Mouse (Mus musculus) midbrain, embryonic 14.5 days (tissue): ENCODE results near the gene Antxr1. TPM values are rescaled to one million over a fixed set of nuclear protein-coding genes. Genes with fewer than 3 reads are reported as not detected.
A peak's percentile ranks its signal among the peaks of the same experiment; 100 is the strongest.

Experiments used
- ATAC-seq: fragments of 200-750 bp; cut with Nextera tagmentation; 2 replicates; pipeline ENCODE4 v1.8.0; 2017; ENCODE audit warnings: moderate number of reproducible peaks, moderate library complexity; ENCODE audit not compliant: low FRiP score, low TSS enrichment
- DNase-seq: peaks from one replicate; pipeline ENCODE4 v3.0.0-alpha.2; 2015
- H3K27ac ChIP-seq: fragments of 300-500 bp; sonication (generic); replicated peaks from 2 replicates; pipeline ENCODE4 v1.5.1; 2014; ENCODE audit warnings: mild to moderate bottlenecking, low read depth, low read length, moderate library complexity
- H3K27me3 ChIP-seq: fragments of 300-500 bp; sonication (generic); 2 replicates; pipeline ENCODE4 v1.6.1; 2014; ENCODE audit warnings: low read length, control low read depth, mixed read lengths; ENCODE audit not compliant: control insufficient read depth, insufficient read depth
- H3K36me3 ChIP-seq: fragments of 300-500 bp; sonication (generic); 2 replicates; pipeline ENCODE4 v1.6.1; 2014; ENCODE audit warnings: low read length, control low read depth; ENCODE audit not compliant: control insufficient read depth, insufficient read depth
- H3K4me1 ChIP-seq: fragments of 300-500 bp; sonication (generic); 2 replicates; pipeline ENCODE4 v1.6.1; 2014; ENCODE audit warnings: mild to moderate bottlenecking, antibody characterized with exemption, low read length, control low read depth; ENCODE audit not compliant: control insufficient read depth, insufficient read depth
- H3K4me2 ChIP-seq: fragments of 300-500 bp; sonication (generic); 2 replicates; pipeline ENCODE4 v1.6.1; 2014; ENCODE audit warnings: mild to moderate bottlenecking, low read length, moderate library complexity
- H3K4me3 ChIP-seq: fragments of 300-500 bp; sonication (generic); replicated peaks from 2 replicates; pipeline ENCODE4 v1.5.1; 2014; ENCODE audit warnings: low read depth, low read length
- H3K9ac ChIP-seq: fragments of 300-500 bp; sonication (generic); replicated peaks from 2 replicates; pipeline ENCODE4 v1.6.1; 2014; ENCODE audit warnings: mild to moderate bottlenecking, low read length, moderate library complexity
- H3K9me3 ChIP-seq: fragments of 300-500 bp; sonication (generic); 2 replicates; pipeline ENCODE4 v1.6.1; 2016; ENCODE audit warnings: low read length, control low read depth, mixed read lengths; ENCODE audit not compliant: control insufficient read depth
- WGBS: fragments of 180-500 bp; shearing (Covaris S2); extraction: QIAGEN DNeasy Blood & Tissue Kit; methylation state at CpG from one replicate; pipeline ENCODE4 v1.1.7; 2014; 5-methylcytosine and 5-hydroxymethylcytosine counted together
- polyA plus RNA-seq: library from polyadenylated mRNA; unstranded; fragments of >200 nt; fragmentation: Nextera tagmentation; extraction: Ambion mirVana; gene quantifications from 2 replicates; pipeline ENCODE4 v1.2.1, GENCODE M21; 2014

Antxr1 gene
- polyA plus RNA-seq, 1 experiment from 2014 or later: 3.6 TPM

DNA sequence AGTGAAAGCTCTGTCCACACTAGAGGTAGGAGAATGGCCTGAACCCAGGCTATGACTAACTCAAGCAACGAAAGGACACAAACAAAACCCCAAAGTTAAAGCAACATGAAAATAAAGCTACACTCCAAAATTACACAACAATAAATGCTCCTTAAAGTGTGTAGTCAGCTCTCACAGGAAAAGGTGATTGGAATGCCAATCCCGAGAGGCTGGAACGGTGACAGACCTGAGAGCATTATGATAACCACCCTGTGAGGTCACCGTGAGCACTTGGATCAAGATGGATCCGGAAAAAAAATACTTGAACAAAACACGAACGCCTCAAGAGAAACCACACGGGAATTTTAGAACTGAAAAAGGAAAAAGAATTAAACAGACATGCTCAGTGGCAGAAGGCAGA is 31.1 kb downstream of the Antxr1 start:
- no peak overlapping the region for H3K27ac ChIP-seq
- 91% methylated on average over 8 of the region's 8 CpGs for WGBS
- DNase-seq (no peak), ATAC-seq (no peak)
- no peak overlapping the region for H3K4me3 ChIP-seq
- H3K4me1 ChIP-seq: no peaks in the 10 kb centered on the region
- H3K9ac ChIP-seq: no peak overlapping the region
- H3K27me3 ChIP-seq: no peaks in the 10 kb centered on the region
- no peaks in the 10 kb centered on the region for H3K36me3 ChIP-seq
- H3K9me3 ChIP-seq: no peaks in the 10 kb centered on the region
- no peak overlapping the region for H3K4me2 ChIP-seq

DNA sequence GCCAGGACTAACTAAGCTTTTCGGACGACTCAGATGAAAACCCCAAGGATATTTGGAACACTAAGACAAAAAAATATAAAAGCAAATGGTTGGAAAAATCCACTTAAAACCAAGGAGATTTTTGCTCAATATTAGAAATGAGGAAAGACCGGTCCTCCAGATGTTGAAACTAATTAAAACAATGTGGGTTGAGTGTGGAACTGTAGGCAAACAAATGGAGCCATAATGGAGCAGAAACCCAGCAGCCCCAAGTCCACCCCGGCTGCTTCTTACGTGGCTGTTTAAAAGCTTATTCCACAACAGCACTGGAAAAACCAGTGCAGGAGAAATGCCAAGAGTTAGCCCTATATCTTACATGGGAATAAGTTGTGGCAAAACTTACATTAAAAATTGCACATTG is 32.9 kb downstream of the Antxr1 start:
- no peaks in the 10 kb centered on the region for H3K4me1 ChIP-seq
- no peak for ATAC-seq
- H3K27ac ChIP-seq: no peak overlapping the region
- DNase-seq: no peak
- H3K4me2 ChIP-seq: no peak overlapping the region
- H3K4me3 ChIP-seq: no peak overlapping the region
- 66% methylated on average over 5 of the region's 5 CpGs for WGBS
- H3K27me3 ChIP-seq: no peaks in the 10 kb centered on the region
- H3K9ac ChIP-seq: no peak overlapping the region
- no peaks in the 10 kb centered on the region for H3K36me3 ChIP-seq
- no peaks in the 10 kb centered on the region for H3K9me3 ChIP-seq

DNA sequence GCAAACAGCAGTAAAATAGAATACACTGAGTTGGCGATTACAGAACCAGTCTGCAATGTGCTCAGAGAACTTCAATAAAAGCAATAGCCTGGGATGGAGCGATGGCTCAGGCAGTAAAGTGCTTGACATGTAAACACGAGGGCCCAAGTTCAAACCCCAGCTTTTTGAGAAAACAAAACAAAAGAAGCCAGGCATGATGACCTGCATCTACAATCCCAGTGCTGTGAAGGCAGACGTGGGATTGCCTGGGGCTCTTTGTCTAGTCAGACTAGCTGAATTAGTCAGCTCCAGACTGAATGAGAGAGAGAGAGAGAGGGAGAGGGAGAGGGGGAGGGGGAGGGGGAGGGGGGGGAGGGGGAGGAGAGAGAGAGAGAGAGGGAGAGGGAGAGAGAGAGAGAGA is 33.6 kb downstream of the Antxr1 start:
- H3K4me3 ChIP-seq: no peak overlapping the region
- 43% methylated on average over 4 of the region's 4 CpGs for WGBS
- no peaks in the 10 kb centered on the region for H3K36me3 ChIP-seq
- DNase-seq (peak; percentile 37), ATAC-seq (no peak)
- H3K9ac ChIP-seq: no peak overlapping the region
- H3K27ac ChIP-seq: no peak overlapping the region
- H3K4me1 ChIP-seq: no peaks in the 10 kb centered on the region
- no peaks in the 10 kb centered on the region for H3K27me3 ChIP-seq
- no peaks in the 10 kb centered on the region for H3K9me3 ChIP-seq
- no peak overlapping the region for H3K4me2 ChIP-seq

DNA sequence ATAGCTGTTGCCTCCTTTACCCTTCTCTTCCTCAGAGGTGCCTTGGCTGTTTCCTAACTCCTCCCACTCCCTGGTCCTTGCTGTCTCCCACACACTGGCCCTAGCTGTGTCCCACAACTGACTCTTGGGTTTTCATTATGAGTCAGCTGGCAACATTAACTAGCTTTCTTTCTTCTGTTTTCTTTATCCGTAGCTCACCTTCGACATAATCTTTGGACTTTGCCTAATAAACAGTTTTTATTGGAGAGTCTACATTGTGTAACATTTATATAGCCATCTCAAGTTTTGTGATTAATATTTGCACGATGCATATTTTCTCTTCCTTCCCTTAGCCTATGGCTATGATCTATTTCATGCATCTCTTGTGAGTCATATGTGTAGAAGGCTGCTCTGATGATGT is 40.7 kb downstream of the Antxr1 start:
- Histone ChIP-seq H3K36me3 (no peaks in the 10 kb centered on the region), H3K4me2 (no peak overlapping the region), H3K27me3 (no peaks in the 10 kb centered on the region), H3K9ac (no peak overlapping the region), H3K4me3 (no peak overlapping the region), H3K27ac (no peak overlapping the region), H3K4me1 (no peaks in the 10 kb centered on the region), H3K9me3 (no peaks in the 10 kb centered on the region)
- WGBS: 97% methylated on average over 3 of the region's 3 CpGs
- ATAC-seq (no peak), DNase-seq (no peak)

DNA sequence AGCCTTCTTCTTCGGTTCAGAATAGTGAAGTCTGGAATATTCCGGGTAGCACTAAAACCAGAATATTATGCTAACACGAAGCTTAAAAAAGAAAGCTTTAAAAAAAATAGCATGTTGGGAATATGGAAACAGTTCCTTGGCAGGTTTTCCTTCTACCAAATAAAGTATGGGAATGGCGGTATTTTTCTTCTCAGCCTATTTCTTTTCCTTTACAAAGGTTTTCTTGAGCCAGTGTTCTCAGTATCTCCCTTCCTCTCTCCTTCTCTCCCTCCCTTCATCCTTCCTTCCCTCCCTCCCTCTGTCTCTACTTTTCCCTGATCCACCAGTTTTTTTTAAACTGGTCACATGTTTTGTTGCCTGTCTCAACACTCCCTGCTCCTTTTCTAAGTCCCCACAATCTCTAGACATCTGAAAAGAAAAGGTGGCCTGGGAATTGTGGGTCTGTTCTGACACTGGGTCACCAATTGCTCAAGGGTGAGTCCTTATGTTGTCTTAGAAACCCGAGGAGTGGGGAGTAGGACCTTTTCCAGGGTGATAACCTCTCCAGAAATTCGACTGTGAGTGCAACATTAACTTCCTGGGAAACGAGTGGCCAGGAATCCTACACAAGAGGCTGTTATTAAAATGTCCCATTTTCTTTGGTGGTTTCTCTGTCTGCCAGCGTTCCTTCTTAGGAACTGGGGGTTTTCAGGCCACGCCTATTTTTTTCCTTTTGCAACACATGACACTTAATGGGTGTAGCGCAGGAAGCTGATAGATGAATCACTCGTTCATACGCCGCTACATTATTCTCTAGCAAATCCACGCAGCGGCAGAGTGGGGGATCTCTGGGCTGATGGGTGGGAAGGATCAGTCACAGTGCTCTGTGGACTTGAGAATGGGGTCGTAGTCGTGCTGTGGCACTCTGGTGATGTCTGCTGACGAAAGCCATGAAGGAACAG is 42.4 kb downstream of the Antxr1 start:
- ATAC-seq (no peak), DNase-seq (no peak)
- Histone ChIP-seq H3K27ac (no peak overlapping the region), H3K36me3 (no peaks in the 10 kb centered on the region), H3K9ac (no peak overlapping the region), H3K4me3 (no peak overlapping the region), H3K4me2 (no peak overlapping the region), H3K27me3 (no peaks in the 10 kb centered on the region), H3K9me3 (no peaks in the 10 kb centered on the region), H3K4me1 (no peaks in the 10 kb centered on the region)
- WGBS: 92% methylated on average over 18 of the region's 18 CpGs

DNA sequence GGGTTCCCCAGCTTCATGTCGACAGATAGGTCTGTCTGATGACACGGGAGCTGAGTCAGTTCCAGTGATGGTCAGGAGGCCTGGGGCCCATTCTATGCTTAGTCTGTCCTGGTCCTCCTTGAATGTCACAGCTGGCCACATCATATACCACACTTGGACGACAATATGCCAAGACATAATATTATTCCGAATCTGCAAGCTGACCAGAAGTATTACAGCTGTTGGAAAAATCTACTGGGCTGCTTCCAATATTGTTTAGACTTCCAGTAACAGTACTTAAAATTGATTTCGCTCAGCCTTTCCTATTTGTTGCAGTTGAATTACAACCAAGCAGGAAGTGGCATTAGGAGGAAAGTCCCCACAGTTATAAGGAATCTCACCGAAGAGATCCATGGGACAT is 48.4 kb downstream of the Antxr1 start:
- no peak overlapping the region for H3K4me3 ChIP-seq
- no peak for DNase-seq
- H3K36me3 ChIP-seq: no peaks in the 10 kb centered on the region
- ATAC-seq: no peak
- no peak overlapping the region for H3K9ac ChIP-seq
- H3K27ac ChIP-seq: no peak overlapping the region
- H3K4me2 ChIP-seq: no peak overlapping the region
- no peaks in the 10 kb centered on the region for H3K27me3 ChIP-seq
- H3K4me1 ChIP-seq: no peaks in the 10 kb centered on the region
- WGBS: 95% methylated on average over 6 of the region's 6 CpGs
- no peaks in the 10 kb centered on the region for H3K9me3 ChIP-seq

DNA sequence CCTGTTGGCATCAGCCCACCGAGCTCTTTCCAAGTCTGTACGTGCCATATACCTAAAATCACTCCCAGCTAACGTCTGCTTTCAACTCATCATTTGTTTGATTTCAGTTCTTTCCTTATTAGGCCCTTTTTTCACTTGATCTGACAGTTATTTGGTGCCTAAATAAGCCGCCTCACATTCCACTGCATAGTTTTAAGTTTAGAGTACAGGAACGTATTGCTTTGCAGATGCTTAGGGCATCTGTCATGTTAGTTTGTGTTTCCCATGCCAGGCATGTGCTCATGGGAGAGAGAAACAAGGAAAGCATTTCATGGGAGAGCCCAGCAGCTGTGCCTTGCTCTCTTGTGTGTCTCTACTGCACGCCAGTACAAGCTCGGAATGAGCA is 50.3 kb downstream of the Antxr1 start:
- no peaks in the 10 kb centered on the region for H3K27me3 ChIP-seq
- no peak overlapping the region for H3K4me3 ChIP-seq
- no peak overlapping the region for H3K27ac ChIP-seq
- H3K4me2 ChIP-seq: no peak overlapping the region
- no peaks in the 10 kb centered on the region for H3K4me1 ChIP-seq
- 92% methylated on average over 7 of the region's 7 CpGs for WGBS
- no peak overlapping the region for H3K9ac ChIP-seq
- DNase-seq (no peak), ATAC-seq (no peak)
- H3K9me3 ChIP-seq: no peaks in the 10 kb centered on the region
- no peaks in the 10 kb centered on the region for H3K36me3 ChIP-seq

DNA sequence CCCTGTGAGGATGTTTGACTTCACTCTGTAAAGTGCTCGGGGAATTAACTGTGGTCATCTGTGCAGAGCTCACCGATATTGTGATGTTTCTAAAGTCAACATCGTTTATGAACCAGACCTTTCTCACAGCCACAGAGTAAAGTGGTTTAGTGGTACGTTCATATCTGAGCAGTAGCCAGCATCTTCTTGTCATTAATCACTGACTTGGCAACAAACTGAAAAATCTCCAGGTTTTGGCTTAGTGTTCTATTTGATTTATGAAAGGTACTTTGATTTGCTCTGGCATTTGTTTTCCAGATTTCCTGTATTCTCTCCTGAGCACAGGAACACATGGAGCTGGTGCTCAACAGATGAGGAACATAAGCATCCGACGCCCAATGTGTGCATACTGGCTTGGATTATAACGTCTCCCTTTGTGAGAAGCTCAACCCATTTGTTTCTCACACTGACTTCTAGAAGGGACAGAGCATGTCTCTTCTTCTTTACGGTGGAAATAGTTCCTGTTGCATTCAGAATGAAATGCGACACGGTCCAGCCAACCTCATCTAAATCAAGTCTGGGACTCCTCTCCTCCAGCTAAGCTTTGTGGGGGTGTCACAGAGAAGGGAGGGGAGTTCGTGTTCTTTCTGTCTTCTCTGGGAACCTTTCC is 50.8 kb downstream of the Antxr1 start:
- Histone ChIP-seq H3K4me1 (no peaks in the 10 kb centered on the region), H3K4me2 (no peak overlapping the region), H3K36me3 (no peaks in the 10 kb centered on the region), H3K4me3 (no peak overlapping the region), H3K9me3 (no peaks in the 10 kb centered on the region), H3K9ac (no peak overlapping the region), H3K27me3 (no peaks in the 10 kb centered on the region), H3K27ac (no peak overlapping the region)
- DNase-seq (no peak), ATAC-seq (no peak)
- whole genome bisulfite sequencing: 90% methylated on average over 11 of the region's 11 CpGs

DNA sequence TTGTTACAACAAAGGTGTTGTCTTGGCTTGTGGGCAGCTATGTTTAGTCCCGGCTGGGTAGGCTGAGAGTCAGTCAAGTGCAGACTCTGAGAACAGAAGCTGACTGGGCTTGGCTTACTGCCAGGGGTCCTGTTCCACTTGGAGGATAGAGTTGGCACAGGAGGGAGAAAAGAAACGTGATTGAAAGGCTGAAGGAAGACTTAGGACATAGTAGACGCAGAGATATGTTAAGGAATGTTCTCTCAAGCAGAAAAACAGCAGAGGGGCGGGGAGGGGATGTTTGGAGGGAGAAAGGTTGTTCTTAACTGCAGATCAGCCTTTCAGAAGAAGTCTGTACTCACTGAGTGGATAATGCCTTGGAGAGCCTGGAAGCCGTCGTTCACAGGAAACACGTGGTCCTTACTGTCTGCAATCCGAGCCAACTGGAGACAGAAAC is 53.3 kb downstream of the Antxr1 start:
- 0 out of 2 replicates have a peak, but pooled peaks cover 3% of the 10 kb centered on the region for H3K4me1 ChIP-seq
- no peaks in the 10 kb centered on the region for H3K27me3 ChIP-seq
- no peak overlapping the region for H3K27ac ChIP-seq
- no peak overlapping the region for H3K9ac ChIP-seq
- peak; percentile 66 for DNase-seq
- no peaks in the 10 kb centered on the region for H3K9me3 ChIP-seq
- no peak overlapping the region for H3K4me2 ChIP-seq
- 63% methylated on average over 8 of the region's 8 CpGs for WGBS
- no peak overlapping the region for H3K4me3 ChIP-seq
- no peak for ATAC-seq
- no peaks in the 10 kb centered on the region for H3K36me3 ChIP-seq
